Mouse (Mus musculus): ENCODE data around the gene Smpd2. TPM values are rescaled to one million over a fixed set of nuclear protein-coding genes. Genes with fewer than 3 reads are reported as not detected.

Gene Smpd2
- polyA plus RNA-seq, 1 experiment from 2014 or later = 70.4 TPM

GRCm38 (mm10) chr10:41529972-41530371 lies 39.8 kb upstream of the Smpd2 start:
- TF ChIP-seq CTCF (IDR thresholded peaks at IDR 0.05; ENCODE audit: low read depth) = no peak
- DNase-seq (ENCODE audit: low spot score) (no peak), ATAC-seq (replicated peaks; ENCODE audit: low FRiP score, low read depth) (no peak)
- Histone ChIP-seq H3K4me2 (ENCODE audit: low read length) (no peak overlapping the region), H3K9me3 (replicated peaks; ENCODE audit: low read length) (no peaks in the 10 kb centered on the region), H3K27ac (no peak overlapping the region), H3K27me3 (ENCODE audit: insufficient read depth, low read length) (no peaks in the 10 kb centered on the region), H3K4me3 (replicated peaks; ENCODE audit: low read depth, low read length) (no peak overlapping the region), H3K36me3 (ENCODE audit: insufficient read depth, low read length) (peaks cover 37% of the 10 kb centered on the region), H3K4me1 (replicated peaks; ENCODE audit: insufficient read depth, low read length) (no peaks in the 10 kb centered on the region), H3K9ac (ENCODE audit: low read depth, low read length) (no peak overlapping the region)
- WGBS = 83% methylated on average over 5 of the region's 5 CpGs

GRCm38 (mm10) chr10:41525696-41526095 lies 35.5 kb upstream of the Smpd2 start:
- H3K36me3 ChIP-seq (ENCODE audit: insufficient read depth, low read length) = peaks cover 21% of the 10 kb centered on the region
- H3K4me1 ChIP-seq (replicated peaks; ENCODE audit: insufficient read depth, low read length) = 0 out of 2 replicates have a peak, but pooled peaks cover 7% of the 10 kb centered on the region
- H3K9me3 ChIP-seq (replicated peaks; ENCODE audit: low read length) = no peaks in the 10 kb centered on the region
- no peak overlapping the region for H3K4me2 ChIP-seq (ENCODE audit: low read length)
- no peak overlapping the region for H3K4me3 ChIP-seq (replicated peaks; ENCODE audit: low read depth, low read length)
- no peak for ATAC-seq (replicated peaks; ENCODE audit: low FRiP score, low read depth)
- H3K9ac ChIP-seq (ENCODE audit: low read depth, low read length) = no peak overlapping the region
- H3K27me3 ChIP-seq (ENCODE audit: insufficient read depth, low read length) = no peaks in the 10 kb centered on the region
- DNase-seq (ENCODE audit: low spot score) = no peak
- 82% methylated on average over 1 of the region's 1 CpGs for WGBS
- TF ChIP-seq CTCF (IDR thresholded peaks at IDR 0.05; ENCODE audit: low read depth) = no peak
- no peak overlapping the region for H3K27ac ChIP-seq

GRCm38 (mm10) chr10:41523386-41523785 lies 33.2 kb upstream of the Smpd2 start:
- 65% methylated on average over 3 of the region's 3 CpGs for WGBS
- no peaks in the 10 kb centered on the region for H3K9me3 ChIP-seq (replicated peaks; ENCODE audit: low read length)
- TF ChIP-seq CTCF (IDR thresholded peaks at IDR 0.05; ENCODE audit: low read depth) = no peak
- H3K4me2 ChIP-seq (ENCODE audit: low read length) = no peak overlapping the region
- peak; percentile 17 for DNase-seq (ENCODE audit: low spot score)
- H3K27ac ChIP-seq = no peak overlapping the region
- H3K36me3 ChIP-seq (ENCODE audit: insufficient read depth, low read length) = peaks cover 6% of the 10 kb centered on the region; the same call in 1 of the 2 replicates
- H3K4me1 ChIP-seq (replicated peaks; ENCODE audit: insufficient read depth, low read length) = 0 out of 2 replicates have a peak, but pooled peaks cover 7% of the 10 kb centered on the region
- H3K9ac ChIP-seq (ENCODE audit: low read depth, low read length) = no peak overlapping the region
- H3K4me3 ChIP-seq (replicated peaks; ENCODE audit: low read depth, low read length) = no peak overlapping the region
- H3K27me3 ChIP-seq (ENCODE audit: insufficient read depth, low read length) = no peaks in the 10 kb centered on the region
- no peak for ATAC-seq (replicated peaks; ENCODE audit: low FRiP score, low read depth)

GRCm38 (mm10) chr10:41520410-41520673 lies 30.2 kb upstream of the Smpd2 start:
- Histone ChIP-seq H3K27ac (no peak overlapping the region), H3K4me1 (replicated peaks; ENCODE audit: insufficient read depth, low read length) (0 out of 2 replicates have a peak, but pooled peaks cover 7% of the 10 kb centered on the region)
- 1% methylated on average over 5 of the region's 5 CpGs for WGBS

GRCm38 (mm10) chr10:41519640-41520409 lies 29.7 kb upstream of the Smpd2 start:
- peak; percentile 44; the same call in 1 of the 2 replicates for ATAC-seq (replicated peaks; ENCODE audit: low FRiP score, low read depth)

More at GRCm38 (mm10) chr10:41520410-41520673, 30.2 kb upstream of the Smpd2 start:
- peak overlapping the region; percentile 94 for H3K9ac ChIP-seq (ENCODE audit: low read depth, low read length)
- H3K9me3 ChIP-seq (replicated peaks; ENCODE audit: low read length) = no peaks in the 10 kb centered on the region
- ATAC-seq (replicated peaks; ENCODE audit: low FRiP score, low read depth) (no peak), DNase-seq (ENCODE audit: low spot score) (no peak)
- peak overlapping the region; percentile 61 for H3K4me2 ChIP-seq (ENCODE audit: low read length)
- peak overlapping the region; percentile 93 for H3K4me3 ChIP-seq (replicated peaks; ENCODE audit: low read depth, low read length)
- no peaks in the 10 kb centered on the region for H3K27me3 ChIP-seq (ENCODE audit: insufficient read depth, low read length)
- H3K36me3 ChIP-seq (ENCODE audit: insufficient read depth, low read length) = no peaks in the 10 kb centered on the region
- TF ChIP-seq CTCF (IDR thresholded peaks at IDR 0.05; ENCODE audit: low read depth) = no peak

GRCm38 (mm10) chr10:41518981-41519618 lies 28.9 kb upstream of the Smpd2 start, which contains the start of gene Cd164:
Gene Cd164, plus strand, starts transcription at chr10:41519414.
- no peak for TF ChIP-seq CTCF (IDR thresholded peaks at IDR 0.05; ENCODE audit: low read depth)
- no peaks in the 10 kb centered on the region for H3K36me3 ChIP-seq (ENCODE audit: insufficient read depth, low read length)
- peak within 1 kb of the TSS; percentile 93 for H3K4me3 ChIP-seq (replicated peaks; ENCODE audit: low read depth, low read length)
- H3K4me1 ChIP-seq (replicated peaks; ENCODE audit: insufficient read depth, low read length) = 0 out of 2 replicates have a peak, but pooled peaks cover 7% of the 10 kb centered on the region
- under 1% methylated on average over 67 of the region's 69 CpGs for WGBS
- DNase-seq (ENCODE audit: low spot score) = peak; percentile 95
- peak; percentile 94 for ATAC-seq (replicated peaks; ENCODE audit: low FRiP score, low read depth)
- H3K4me2 ChIP-seq (ENCODE audit: low read length) = peak within 1 kb of the TSS; percentile 61
- H3K27me3 ChIP-seq (ENCODE audit: insufficient read depth, low read length) = no peaks in the 10 kb centered on the region
- no peaks in the 10 kb centered on the region for H3K9me3 ChIP-seq (replicated peaks; ENCODE audit: low read length)
- H3K27ac ChIP-seq = peak within 1 kb of the TSS; percentile 97
- H3K9ac ChIP-seq (ENCODE audit: low read depth, low read length) = peak within 1 kb of the TSS; percentile 94

More at GRCm38 (mm10) chr10:41519640-41520409, 29.7 kb upstream of the Smpd2 start:
- Histone ChIP-seq H3K4me2 (ENCODE audit: low read length) (peak overlapping the region; percentile 61), H3K27ac (peak overlapping the region; percentile 97), H3K36me3 (ENCODE audit: insufficient read depth, low read length) (no peaks in the 10 kb centered on the region), H3K9ac (ENCODE audit: low read depth, low read length) (peak overlapping the region; percentile 94), H3K4me1 (replicated peaks; ENCODE audit: insufficient read depth, low read length) (0 out of 2 replicates have a peak, but pooled peaks cover 7% of the 10 kb centered on the region), H3K4me3 (replicated peaks; ENCODE audit: low read depth, low read length) (peak overlapping the region; percentile 93), H3K27me3 (ENCODE audit: insufficient read depth, low read length) (no peaks in the 10 kb centered on the region), H3K9me3 (replicated peaks; ENCODE audit: low read length) (no peaks in the 10 kb centered on the region)
- peak; percentile 1; the same call in 1 of the 2 replicates for TF ChIP-seq CTCF (IDR thresholded peaks at IDR 0.05; ENCODE audit: low read depth)
- peak; percentile 67 for DNase-seq (ENCODE audit: low spot score)
- under 1% methylated on average over 65 of the region's 65 CpGs for WGBS

All from kidney, postnatal 0 days (tissue).